9 mouse cellular contexts compared by ENCODE assay signal in genomic region chr3:31237936-31238335, GRCm38 (mm10).
DNase-seq lines count a peak whose midpoint lies in the region; ATAC-seq and TF ChIP-seq lines count a peak whose summit lies in the region.
"Had no signal": no experiment of that assay in that cellular context is flagged by ENCODE, and none has a peak within 500 bp of the region (broad histone marks: within the 10 kb centered on the region; RNA-seq: fewer than 3 reads in every experiment).

No protein-coding gene starts in this region.

- no peak for ATAC-seq in kidney, embryonic 14.5 days (ENCODE audit: low FRiP score, low TSS enrichment)
- no peak for ATAC-seq in liver, embryonic 14.5 days (ENCODE audit: insufficient read depth)
- ATAC-seq in activated CD4-positive, CD25-positive, alpha-beta regulatory T cell, adult 4 months, result no peak

- no peak overlapping the region for H3K4me3 ChIP-seq in kidney, embryonic 14.5 days (ENCODE audit: low read length)
- H3K4me3 ChIP-seq in liver, embryonic 14.5 days (ENCODE audit: insufficient read depth in 1 of 2, low read depth in 2 of 2, low read length in 2 of 2), result no peak overlapping the region

- no peak overlapping the region for H3K9ac ChIP-seq in kidney, embryonic 14.5 days (ENCODE audit: low read depth, low read length)
- no peak overlapping the region for H3K9ac ChIP-seq in liver, embryonic 14.5 days (replicated peaks)

- H3K27ac ChIP-seq in kidney, embryonic 14.5 days (ENCODE audit: low read depth, low read length), result no peak overlapping the region
- H3K27ac ChIP-seq in liver, embryonic 14.5 days, result no peak overlapping the region

- TF ChIP-seq CTCF in liver, embryonic 14.5 days (IDR thresholded peaks at IDR 0.05; ENCODE audit: low read depth), result peak; percentile 60

- peak; percentile 8 for DNase-seq in kidney, adult 18-20 months
- peak; percentile 64 for DNase-seq in NIH3T3 (ENCODE audit: low read depth)
- DNase-seq in cerebellum, postnatal 10 days, result peak; percentile 44 to 60
- DNase-seq in liver, embryonic 14.5 days (ENCODE audit: low read depth in 3 of 3, low spot score in 3 of 3), result no peak
- no peak for DNase-seq in spleen, postnatal 4 days (ENCODE audit: low spot score in 2 of 2)
- no peak for DNase-seq in urinary bladder, postnatal 36 days (ENCODE audit: low spot score in 2 of 2)
- DNase-seq: heart, adult 18-20 months had no signal

- no peaks in the 10 kb centered on the region; the same call in 1 of the 2 replicates for H3K9me3 ChIP-seq in kidney, embryonic 14.5 days (ENCODE audit: control insufficient read depth, low read length)
- no peaks in the 10 kb centered on the region for H3K9me3 ChIP-seq in liver, embryonic 14.5 days (ENCODE audit: control insufficient read depth, low read length)

- H3K4me1 ChIP-seq in kidney, embryonic 14.5 days (ENCODE audit: control insufficient read depth, insufficient read depth, low read length), result peaks cover 20% of the 10 kb centered on the region
- no peaks in the 10 kb centered on the region for H3K4me1 ChIP-seq in liver, embryonic 14.5 days (replicated peaks; ENCODE audit: control insufficient read depth in 2 of 2, insufficient read depth in 2 of 2, low read length in 1 of 2)

- 44% methylated on average over 3 of the region's 3 CpGs for WGBS in kidney, embryonic 14.5 days
- WGBS in liver, embryonic 14.5 days (ENCODE audit: insufficient replicate concordance), result 29% methylated on average over 3 of the region's 3 CpGs

- H3K4me2 ChIP-seq in kidney, embryonic 14.5 days (replicated peaks; ENCODE audit: low read depth, low read length), result no peak overlapping the region
- H3K4me2 ChIP-seq in liver, embryonic 14.5 days (ENCODE audit: low read depth), result no peak overlapping the region

- H3K27me3 ChIP-seq in kidney, embryonic 14.5 days (ENCODE audit: control insufficient read depth, insufficient read depth, low read length), result no peaks in the 10 kb centered on the region
- H3K27me3 ChIP-seq in liver, embryonic 14.5 days (ENCODE audit: control insufficient read depth, insufficient read depth, low read length), result no peaks in the 10 kb centered on the region

- TF ChIP-seq EP300 in liver, embryonic 14.5 days (IDR thresholded peaks at IDR 0.05; ENCODE audit: low read depth), result no peak

- no peaks in the 10 kb centered on the region for H3K36me3 ChIP-seq in kidney, embryonic 14.5 days (ENCODE audit: control insufficient read depth, insufficient read depth, low read length)
- no peaks in the 10 kb centered on the region for H3K36me3 ChIP-seq in liver, embryonic 14.5 days (replicated peaks; ENCODE audit: control insufficient read depth, insufficient read depth, low read depth)

Comparison
In these comparisons a context has a peak if more than half of its experiments do, and no peak if none do; other contexts are left out.
1. DNase-seq: peak in kidney, adult 18-20 months (single experiment), NIH3T3 (single experiment) and cerebellum, postnatal 10 days (2 of 2); none in liver, embryonic 14.5 days (0 of 3), spleen, postnatal 4 days (0 of 2) and urinary bladder, postnatal 36 days (0 of 2).